In the genomic region with DNA sequence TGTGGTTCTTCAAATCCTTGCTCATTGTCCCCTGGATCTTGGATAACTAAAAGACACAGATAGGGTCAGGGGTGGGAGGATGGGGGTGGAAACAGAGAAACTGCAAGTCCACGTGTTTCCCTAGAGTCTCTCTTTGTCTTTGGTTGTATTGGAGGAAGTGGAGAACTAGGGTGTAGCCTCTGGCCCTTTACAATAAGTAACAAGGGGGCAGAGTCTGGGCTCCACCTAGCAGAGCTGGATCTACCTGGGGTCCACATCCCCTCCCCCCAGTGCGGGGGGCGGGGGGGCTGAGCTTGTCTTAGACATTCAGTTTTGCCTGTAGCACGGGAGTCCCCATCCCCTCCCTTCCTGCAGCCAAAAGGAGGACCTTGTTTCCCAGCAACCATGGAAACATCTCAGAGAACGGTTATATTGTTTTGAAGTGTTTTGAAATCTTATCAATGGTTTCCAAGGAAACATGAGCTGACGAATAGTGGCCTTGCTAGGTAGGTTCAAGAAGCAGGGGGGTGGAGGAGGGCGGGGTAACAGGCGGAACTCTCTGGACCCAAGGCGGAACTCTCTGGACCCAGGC, we compare ENCODE assay signal across 8 mouse cellular contexts.
A peak's percentile ranks its signal among the peaks of the same experiment; 100 is the strongest.
DNase-seq lines count a peak whose midpoint lies in the region; ATAC-seq lines count a peak whose summit lies in the region.

No protein-coding gene starts in this region.

- H3K4me1 ChIP-seq in neural tube, embryonic 13.5 days (replicated peaks) = peaks cover 13% of the 10 kb centered on the region

- no peak overlapping the region for H3K27ac ChIP-seq in neural tube, embryonic 13.5 days (replicated peaks)

- no peaks in the 10 kb centered on the region for H3K27me3 ChIP-seq in neural tube, embryonic 13.5 days

- 4% methylated on average over 9 of the region's 9 CpGs for WGBS in large intestine, adult 2 months
- 11% methylated on average over 9 of the region's 9 CpGs for WGBS in neural tube, embryonic 13.5 days

- peak; percentile 43; the same call in 1 of the 2 replicates for ATAC-seq in neural tube, embryonic 13.5 days (ENCODE audit: low read depth)

- no peaks in the 10 kb centered on the region for H3K9me3 ChIP-seq in neural tube, embryonic 13.5 days

- DNase-seq in CD4-positive, CD25-positive, alpha-beta regulatory T cell, adult 2 months (ENCODE audit: low read depth, low spot score) = peak; percentile 59
- peak; percentile 40 for DNase-seq in brain, adult 2 months (ENCODE audit: low read depth, low spot score)
- DNase-seq in heart, adult 9 months (ENCODE audit: low spot score in 2 of 2) = peak; percentile 76 to 80
- peak; percentile 85 for DNase-seq in large intestine, adult 2 months (ENCODE audit: low read depth, low spot score)
- no peak for DNase-seq in right cerebral cortex, adult 2 months (ENCODE audit: low spot score in 2 of 2)
- DNase-seq in thymus, postnatal 25 days = no peak
- no peak for DNase-seq in c-Kit-positive CD71-positive TER-119-positive erythroid progenitor cells, embryonic 14.5 days (ENCODE audit: low spot score)

- H3K4me3 ChIP-seq in neural tube, embryonic 13.5 days = no peak overlapping the region

- no peaks in the 10 kb centered on the region for H3K36me3 ChIP-seq in neural tube, embryonic 13.5 days

- H3K9ac ChIP-seq in neural tube, embryonic 13.5 days = no peak overlapping the region

- peak overlapping the region; percentile 14; the same call in 1 of the 2 replicates for H3K4me2 ChIP-seq in neural tube, embryonic 13.5 days

Comparison
In these comparisons a context has a peak if more than half of its experiments do, and no peak if none do; other contexts are left out.
1. DNase-seq: peak in CD4-positive, CD25-positive, alpha-beta regulatory T cell, adult 2 months (single experiment), brain, adult 2 months (single experiment), heart, adult 9 months (2 of 2) and large intestine, adult 2 months (single experiment); none in right cerebral cortex, adult 2 months (0 of 2), thymus, postnatal 25 days (single experiment) and c-Kit-positive CD71-positive TER-119-positive erythroid progenitor cells, embryonic 14.5 days (single experiment).